Mouse (Mus musculus) neural tube, embryonic 14.5 days (tissue): Measurements from ENCODE around the gene Glod5. TPM values are rescaled to one million over a fixed set of nuclear protein-coding genes. Genes with fewer than 3 reads are reported as not detected.
"Not testable (repeated sequence)": the region's sequence is repeated elsewhere in the genome, so short reads cannot be mapped to it uniquely, and the experiment has no call there.

ENCODE experiments used
- ATAC-seq: fragments of 200-750 bp; cut with Nextera tagmentation; 2 replicates; pipeline ENCODE4 v1.8.0; 2017; ENCODE audit warnings: low read depth, mild to moderate bottlenecking, moderate TSS enrichment, moderate library complexity
- H3K27ac ChIP-seq: fragments of 300-500 bp; sonication (generic); 2 replicates; pipeline ENCODE4 v1.5.1; 2014; ENCODE audit warnings: low read depth, mild to moderate bottlenecking, control low read depth, low read length, moderate library complexity, mixed read lengths
- H3K27me3 ChIP-seq: fragments of 300-500 bp; sonication (generic); 2 replicates; pipeline ENCODE4 v1.6.1; 2014; ENCODE audit warnings: low read length; ENCODE audit not compliant: control insufficient read depth, insufficient read depth
- H3K36me3 ChIP-seq: fragments of 300-500 bp; sonication (generic); 2 replicates; pipeline ENCODE4 v1.6.1; 2014; ENCODE audit warnings: low read length, mixed read lengths; ENCODE audit not compliant: control insufficient read depth, insufficient read depth
- H3K4me1 ChIP-seq: fragments of 300-500 bp; sonication (generic); 2 replicates; pipeline ENCODE4 v1.6.1; 2014; ENCODE audit warnings: low read length; ENCODE audit not compliant: control insufficient read depth, insufficient read depth
- H3K4me2 ChIP-seq: fragments of 300-500 bp; sonication (generic); 2 replicates; pipeline ENCODE4 v1.6.1; 2014; ENCODE audit warnings: mild to moderate bottlenecking, low read depth, low read length, control low read depth
- H3K4me3 ChIP-seq: fragments of 300-500 bp; sonication (generic); 2 replicates; pipeline ENCODE4 v1.5.1; 2014; ENCODE audit warnings: low read depth, low read length, control low read depth, mixed read lengths
- H3K9ac ChIP-seq: fragments of 300-500 bp; sonication (generic); replicated peaks from 2 replicates; pipeline ENCODE4 v1.6.1; 2014; ENCODE audit warnings: low read depth, mild to moderate bottlenecking, control low read depth, low read length, mixed read lengths
- H3K9me3 ChIP-seq: fragments of 300-500 bp; sonication (generic); 2 replicates; pipeline ENCODE4 v1.6.1; 2016; ENCODE audit warnings: low read length; ENCODE audit not compliant: control insufficient read depth
- WGBS: fragments of 180-500 bp; shearing (Covaris S2); extraction: QIAGEN DNeasy Blood & Tissue Kit; methylation state at CpG from one replicate; pipeline ENCODE4 v1.1.7; 2014; 5-methylcytosine and 5-hydroxymethylcytosine counted together
- polyA plus RNA-seq: library from polyadenylated mRNA; unstranded; fragments of >200 nt; fragmentation: Nextera tagmentation; extraction: Ambion mirVana; gene quantifications from 2 replicates; pipeline ENCODE4 v1.2.1, GENCODE M21; 2014

Gene Glod5
- polyA plus RNA-seq, result 0.43 and 1.2 TPM in 2 replicates

- Histone ChIP-seq H3K4me2 (no peak within 1 kb of the TSS), H3K27ac (no peak within 1 kb of the TSS), H3K9me3 (no peaks in the 10 kb centered on the region), H3K4me3 (no peak within 1 kb of the TSS), H3K4me1 (no peaks in the 10 kb centered on the region), H3K9ac (no peak within 1 kb of the TSS), H3K36me3 (no peaks in the 10 kb centered on the region), H3K27me3 (no peaks in the 10 kb centered on the region)
- ATAC-seq, result no peak
- WGBS, result 70% methylated on average over 2 of the region's 2 CpGs
These were observed at the start of gene Glod5 for GRCm38 (mm10) chrX:8018286-8018685. Gene Glod5 (minus strand): TSS chrX:8018492.

- H3K9ac ChIP-seq, H3K4me1 ChIP-seq, H3K27me3 ChIP-seq, H3K4me2 ChIP-seq, H3K9me3 ChIP-seq, H3K36me3 ChIP-seq, ATAC-seq, H3K4me3 ChIP-seq, H3K27ac ChIP-seq: not testable (repeated sequence)
- 89% methylated on average over 8 of the region's 8 CpGs for WGBS
These were observed 32.9 kb upstream of the Glod5 start for GRCm38 (mm10) chrX:8051044-8051781.

DNA sequence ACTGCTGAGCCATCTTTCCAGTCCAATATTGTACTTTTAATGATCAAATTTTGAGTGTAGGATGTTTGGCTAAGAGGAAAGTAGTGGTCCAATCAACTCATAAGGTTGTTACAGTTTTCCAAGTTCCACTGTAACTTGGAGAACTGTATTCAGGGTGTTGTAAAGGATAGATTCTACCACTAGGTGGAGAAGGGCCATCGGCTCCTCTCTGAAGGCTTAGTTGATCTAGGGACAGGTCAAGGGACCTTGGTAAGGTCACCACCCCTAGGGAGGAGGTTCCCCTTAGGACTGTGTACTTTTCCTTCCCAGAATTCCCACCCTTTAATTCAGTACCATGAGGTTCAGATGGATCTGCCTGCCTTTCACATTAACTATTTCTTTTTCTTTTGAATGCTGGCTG, 14.7 kb upstream of the Glod5 start:
- Histone ChIP-seq H3K4me3 (no peak overlapping the region), H3K27me3 (no peaks in the 10 kb centered on the region), H3K9ac (no peak overlapping the region), H3K36me3 (no peaks in the 10 kb centered on the region), H3K4me1 (no peaks in the 10 kb centered on the region), H3K4me2 (no peak overlapping the region), H3K27ac (no peak overlapping the region), H3K9me3 (no peaks in the 10 kb centered on the region)
- 79% methylated on average over 1 of the region's 1 CpGs for WGBS
- no peak for ATAC-seq

DNA sequence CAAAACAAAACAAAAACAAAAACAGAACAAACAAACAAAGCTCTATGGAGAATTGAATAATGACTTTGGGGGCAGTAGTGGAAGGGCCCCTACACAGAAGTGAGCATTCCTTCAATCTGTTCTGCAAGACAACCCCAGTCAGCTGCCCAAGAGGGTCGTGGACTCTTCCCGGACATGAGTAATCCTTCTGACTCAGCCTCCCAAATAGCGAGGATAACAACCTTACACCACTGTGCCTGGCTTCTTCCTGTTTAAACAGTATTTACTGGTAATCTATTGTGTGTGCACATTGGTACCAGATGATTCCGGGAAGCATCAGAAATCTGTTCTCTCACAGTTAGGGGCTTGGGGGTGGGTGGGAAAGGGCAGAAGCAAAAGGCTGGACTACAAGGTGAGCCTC, 8.5 kb upstream of the Glod5 start:
- H3K36me3 ChIP-seq, result no peaks in the 10 kb centered on the region
- H3K27ac ChIP-seq, result no peak overlapping the region
- ATAC-seq, result no peak
- 77% methylated on average over 4 of the region's 4 CpGs for WGBS
- no peaks in the 10 kb centered on the region for H3K4me1 ChIP-seq
- H3K4me2 ChIP-seq, result no peak overlapping the region
- H3K4me3 ChIP-seq, result no peak overlapping the region
- no peaks in the 10 kb centered on the region for H3K9me3 ChIP-seq
- H3K27me3 ChIP-seq, result no peaks in the 10 kb centered on the region
- H3K9ac ChIP-seq, result no peak overlapping the region

DNA sequence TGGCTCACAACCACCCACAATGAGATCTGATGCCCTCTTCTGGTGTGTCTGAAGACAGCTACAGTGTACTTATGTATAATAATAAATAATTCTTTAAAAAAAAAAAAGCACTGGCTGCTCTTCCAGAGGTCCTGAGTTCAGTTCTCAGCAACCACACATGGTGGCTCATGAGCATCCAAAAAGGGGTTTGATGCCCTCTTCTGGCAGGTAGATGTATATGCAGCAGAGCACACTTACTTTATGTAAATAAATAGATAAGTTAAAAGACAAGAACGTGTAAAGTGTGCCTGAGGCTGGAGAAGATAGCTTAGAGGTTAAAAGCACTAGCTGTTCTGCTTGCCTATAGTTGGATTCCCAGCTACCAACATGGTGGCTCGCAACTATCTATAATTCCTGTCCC, 6.5 kb upstream of the Glod5 start:
- H3K9me3 ChIP-seq, result no peaks in the 10 kb centered on the region
- H3K4me2 ChIP-seq, result no peak overlapping the region
- WGBS, result 77% methylated on average over 2 of the region's 2 CpGs
- no peaks in the 10 kb centered on the region for H3K27me3 ChIP-seq
- H3K27ac ChIP-seq, result no peak overlapping the region
- no peaks in the 10 kb centered on the region for H3K36me3 ChIP-seq
- H3K9ac ChIP-seq, result no peak overlapping the region
- H3K4me3 ChIP-seq, result no peak overlapping the region
- no peaks in the 10 kb centered on the region for H3K4me1 ChIP-seq
- no peak for ATAC-seq

DNA sequence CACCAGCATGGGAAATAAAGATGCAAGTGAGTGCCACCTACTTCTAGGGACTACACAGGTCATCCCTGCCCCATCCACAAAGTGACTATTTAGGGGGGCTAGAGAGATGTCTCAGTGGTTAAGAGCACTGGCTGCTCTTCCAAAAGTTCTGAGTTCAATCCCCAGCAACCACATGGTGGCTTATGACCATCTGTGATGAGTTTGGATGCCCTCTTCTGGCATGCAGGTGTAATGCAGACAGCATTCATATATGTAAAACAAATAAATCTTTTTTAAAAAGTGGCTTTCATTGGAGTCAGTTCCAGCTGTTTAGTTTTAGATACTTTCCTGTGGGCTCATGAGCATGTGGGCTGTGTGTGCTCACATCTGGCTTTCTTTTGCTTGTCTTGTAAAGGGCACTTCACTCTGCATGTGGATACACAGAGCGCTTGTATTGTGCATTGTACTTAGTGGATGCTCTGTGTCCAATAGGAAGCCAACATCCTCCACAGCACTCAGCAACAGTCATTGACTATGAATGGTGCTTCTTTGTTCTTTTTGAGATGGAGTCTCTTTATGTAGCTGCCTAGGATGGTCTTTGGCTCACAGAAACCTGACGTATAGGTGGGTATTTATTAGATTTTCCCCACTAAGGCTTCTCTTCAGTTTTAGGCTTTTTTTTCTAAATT, 2.0 kb upstream of the Glod5 start:
- Histone ChIP-seq H3K9ac (no peak overlapping the region), H3K36me3 (no peaks in the 10 kb centered on the region), H3K4me3 (no peak overlapping the region), H3K4me1 (no peaks in the 10 kb centered on the region), H3K27me3 (no peaks in the 10 kb centered on the region), H3K27ac (no peak overlapping the region), H3K9me3 (no peaks in the 10 kb centered on the region), H3K4me2 (no peak overlapping the region)
- 43% methylated on average over 2 of the region's 2 CpGs for WGBS
- no peak for ATAC-seq

DNA sequence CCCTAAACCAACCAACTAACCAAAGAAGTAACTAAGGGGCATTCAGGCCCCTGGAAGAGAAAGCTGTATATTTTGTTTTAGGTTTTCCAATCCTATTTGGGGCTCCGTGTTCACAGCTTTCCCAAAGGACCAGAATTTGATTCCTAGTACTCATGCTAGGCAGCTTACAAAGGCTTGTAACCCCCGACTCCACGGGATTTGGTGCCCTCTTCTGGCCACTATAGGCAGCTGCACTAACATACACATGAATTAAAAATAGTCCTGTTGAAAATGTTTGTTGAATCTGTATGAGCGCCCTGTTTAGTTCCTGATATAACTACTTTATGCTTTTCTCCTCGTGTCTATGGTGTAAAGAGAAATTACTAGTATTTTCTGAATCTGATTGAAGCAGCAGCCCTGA, 1.1 kb downstream of the Glod5 start:
- 10% methylated on average over 5 of the region's 5 CpGs for WGBS

DNA sequence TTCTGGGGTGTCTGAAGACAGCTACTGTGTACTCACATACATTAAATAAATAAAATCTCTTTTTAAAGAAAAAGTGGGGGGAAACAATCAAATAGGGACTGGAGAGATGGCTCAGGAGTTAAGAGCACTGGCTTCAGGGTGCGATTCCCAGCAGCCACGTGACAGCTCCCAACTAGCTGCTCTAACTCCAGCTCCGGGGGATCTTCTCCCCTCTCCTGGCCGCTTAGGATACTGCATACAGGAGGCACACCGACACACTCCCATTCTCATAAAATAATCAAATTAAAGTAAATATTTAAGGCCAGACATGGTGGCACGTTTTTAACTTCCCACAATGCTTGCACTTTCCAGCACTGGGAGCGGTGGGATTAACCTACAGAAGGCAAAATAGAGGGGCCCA, 2.6 kb downstream of the Glod5 start:
- WGBS, result 28% methylated on average over 7 of the region's 7 CpGs
- not testable (repeated sequence) for ATAC-seq

More for the DNA sequence above, 1.1 kb downstream of the Glod5 start:
- ATAC-seq, result no peak
- Histone ChIP-seq H3K9ac (no peak overlapping the region), H3K4me1 (no peaks in the 10 kb centered on the region), H3K27ac (no peak overlapping the region), H3K36me3 (no peaks in the 10 kb centered on the region), H3K9me3 (no peaks in the 10 kb centered on the region), H3K4me2 (no peak overlapping the region), H3K4me3 (no peak overlapping the region), H3K27me3 (no peaks in the 10 kb centered on the region)

GRCm38 (mm10) chrX:8013569-8014314, 4.5 kb downstream of the Glod5 start:
- H3K4me3 ChIP-seq, result no peak overlapping the region
- no peaks in the 10 kb centered on the region for H3K27me3 ChIP-seq
- H3K4me1 ChIP-seq, result no peaks in the 10 kb centered on the region
- 19% methylated on average over 7 of the region's 8 CpGs for WGBS
- no peak for ATAC-seq
- H3K9me3 ChIP-seq, result no peaks in the 10 kb centered on the region
- no peaks in the 10 kb centered on the region for H3K36me3 ChIP-seq
- H3K4me2 ChIP-seq, result no peak overlapping the region
- no peak overlapping the region for H3K27ac ChIP-seq
- no peak overlapping the region for H3K9ac ChIP-seq

More for the DNA sequence above, 2.6 kb downstream of the Glod5 start:
- not testable (repeated sequence) for H3K9me3 ChIP-seq, H3K36me3 ChIP-seq, H3K4me1 ChIP-seq, H3K4me3 ChIP-seq, H3K27ac ChIP-seq, H3K4me2 ChIP-seq, H3K9ac ChIP-seq, H3K27me3 ChIP-seq
